Mouse (Mus musculus) midbrain, embryonic 15.5 days (tissue): Measurements from ENCODE around the gene Klhl29. TPM values are rescaled to one million over a fixed set of nuclear protein-coding genes. Genes with fewer than 3 reads are reported as not detected.

Experiments used
- ATAC-seq: fragments of 200-750 bp; cut with Nextera tagmentation; replicated peaks from 2 replicates; pipeline ENCODE4 v1.8.0; 2017; ENCODE audit warnings: moderate TSS enrichment
- H3K27ac ChIP-seq: fragments of 300-500 bp; sonication (generic); 2 replicates; pipeline ENCODE4 v1.5.1; 2015; ENCODE audit warnings: mild to moderate bottlenecking, inconsistent platforms
- H3K27me3 ChIP-seq: fragments of 300-500 bp; sonication (generic); replicated peaks from 2 replicates; pipeline ENCODE4 v1.6.1; 2015; ENCODE audit warnings: inconsistent platforms
- H3K36me3 ChIP-seq: fragments of 300-500 bp; sonication (generic); replicated peaks from 2 replicates; pipeline ENCODE4 v1.6.1; 2015; ENCODE audit warnings: inconsistent platforms
- H3K4me1 ChIP-seq: fragments of 300-500 bp; sonication (generic); 2 replicates; pipeline ENCODE4 v1.6.1; 2015; ENCODE audit warnings: inconsistent platforms
- H3K4me2 ChIP-seq: fragments of 300-500 bp; sonication (generic); 2 replicates; pipeline ENCODE4 v1.6.1; 2015; ENCODE audit warnings: inconsistent platforms, mild to moderate bottlenecking, moderate library complexity
- H3K4me3 ChIP-seq: fragments of 300-500 bp; sonication (generic); 2 replicates; pipeline ENCODE4 v1.5.1; 2015; ENCODE audit warnings: mild to moderate bottlenecking, inconsistent platforms
- H3K9ac ChIP-seq: fragments of 300-500 bp; sonication (generic); 2 replicates; pipeline ENCODE4 v1.6.1; 2015; ENCODE audit warnings: mild to moderate bottlenecking, inconsistent platforms
- H3K9me3 ChIP-seq: fragments of 300-500 bp; sonication (generic); 2 replicates; pipeline ENCODE4 v1.6.1; 2016; ENCODE audit warnings: inconsistent platforms
- WGBS: fragments of 180-500 bp; shearing (Covaris S2); methylation state at CpG from one replicate; pipeline ENCODE4 v1.1.7; 2015; ENCODE audit warnings: mixed read lengths; 5-methylcytosine and 5-hydroxymethylcytosine counted together
- polyA plus RNA-seq: library from polyadenylated mRNA; unstranded; fragments of >200 nt; fragmentation: Nextera tagmentation; extraction: Ambion mirVana; gene quantifications from 2 replicates; pipeline ENCODE4 v1.2.1, GENCODE M21; 2015

Klhl29 gene
- polyA plus RNA-seq, result 4.8 and 5.2 TPM in 2 replicates

DNA sequence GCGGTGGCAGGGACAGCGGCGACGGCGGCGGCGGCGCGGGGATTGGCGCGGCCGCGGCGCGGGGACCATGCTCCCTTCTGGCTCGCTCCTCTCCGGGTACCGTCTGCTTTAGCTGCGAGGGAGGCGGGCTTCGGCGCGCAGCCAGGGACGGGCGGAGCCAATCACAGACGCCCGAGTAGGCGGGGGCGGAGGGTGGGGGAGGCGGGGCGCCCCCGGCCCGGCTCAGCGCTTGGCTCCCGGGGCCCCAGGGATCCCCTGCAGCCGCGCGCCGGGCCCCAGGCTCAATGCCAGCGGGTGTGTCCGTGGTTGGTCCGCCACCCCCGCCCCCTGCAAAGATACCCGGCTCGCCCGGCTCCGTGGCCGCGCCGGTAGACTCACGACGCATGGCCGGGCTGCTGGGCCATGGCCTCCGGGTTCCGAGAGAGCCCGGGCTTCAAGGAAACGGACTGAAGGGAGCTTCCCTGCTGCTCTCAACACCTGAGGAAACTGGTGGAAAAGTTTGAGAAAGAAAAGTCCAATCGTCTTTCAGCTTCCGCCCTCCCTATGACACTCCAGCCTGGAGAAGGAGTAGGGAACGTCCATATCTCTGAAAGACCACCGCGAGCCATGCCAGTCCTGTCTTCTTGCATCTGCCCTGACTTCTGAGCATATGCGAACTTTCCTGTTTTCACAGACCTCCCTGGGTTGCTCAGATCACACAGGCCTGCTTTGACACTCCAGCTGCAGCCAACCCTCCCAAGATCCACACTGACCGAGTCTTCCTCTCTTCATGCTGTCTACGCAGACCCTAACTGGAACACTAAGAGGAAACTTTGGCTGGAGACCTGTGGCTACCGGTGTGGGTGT is at the start of gene Klhl29:
Gene Klhl29 (minus strand): TSS at position 67 of the 846 bp plus-strand sequence.
- Histone ChIP-seq H3K9me3 (no peaks in the 10 kb centered on the region), H3K9ac (peak within 1 kb of the TSS; percentile 88), H3K4me2 (peak within 1 kb of the TSS; percentile 86), H3K4me3 (peak within 1 kb of the TSS; percentile 98), H3K27ac (peak within 1 kb of the TSS; percentile 95), H3K27me3 (no peaks in the 10 kb centered on the region), H3K36me3 (no peaks in the 10 kb centered on the region), H3K4me1 (peaks cover 31% of the 10 kb centered on the region)
- WGBS, result under 1% methylated on average over 62 of the region's 66 CpGs
- ATAC-seq, result peak; percentile 94

- Histone ChIP-seq H3K27me3 (no peaks in the 10 kb centered on the region), H3K27ac (no peak overlapping the region), H3K36me3 (no peaks in the 10 kb centered on the region), H3K4me2 (no peak overlapping the region), H3K9ac (no peak overlapping the region), H3K4me3 (no peak overlapping the region), H3K4me1 (no peaks in the 10 kb centered on the region), H3K9me3 (no peaks in the 10 kb centered on the region)
- 62% methylated on average over 4 of the region's 4 CpGs for WGBS
- no peak for ATAC-seq
These were observed 49.8 kb upstream of the Klhl29 start for GRCm38 (mm10) chr12:5425276-5425675.

GRCm38 (mm10) chr12:5415806-5416205 is 40.3 kb upstream of the Klhl29 start:
- Histone ChIP-seq H3K4me1 (peaks cover 16% of the 10 kb centered on the region), H3K4me3 (no peak overlapping the region), H3K9ac (no peak overlapping the region), H3K36me3 (no peaks in the 10 kb centered on the region), H3K27ac (0 out of 2 replicates have a peak overlapping the region, but pooled peaks have one; percentile 9), H3K27me3 (no peaks in the 10 kb centered on the region), H3K9me3 (no peaks in the 10 kb centered on the region), H3K4me2 (peak overlapping the region; percentile 11; the same call in 1 of the 2 replicates)
- ATAC-seq, result no peak
- WGBS, result 3% methylated on average over 3 of the region's 3 CpGs

DNA sequence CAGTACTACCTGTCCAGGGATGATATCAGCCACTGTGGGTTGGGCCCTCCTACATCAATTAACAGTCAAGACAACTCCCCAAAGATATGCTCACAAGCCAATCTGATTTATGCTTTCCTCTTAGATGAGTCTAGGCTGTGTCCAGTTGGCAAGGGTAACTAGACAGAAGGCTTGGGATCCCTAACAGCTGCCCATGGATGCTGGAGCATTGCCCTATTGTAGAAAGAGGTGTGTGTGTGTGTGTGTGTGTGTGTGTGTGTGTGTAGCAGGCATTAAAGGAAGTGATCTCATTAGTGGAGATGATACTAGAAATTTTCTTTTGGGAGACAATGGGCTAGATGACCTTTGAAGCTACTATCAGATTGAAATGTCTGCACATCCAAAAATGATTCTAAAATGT is 38.5 kb upstream of the Klhl29 start:
- H3K9ac ChIP-seq, result no peak overlapping the region
- no peak overlapping the region for H3K4me2 ChIP-seq
- no peak overlapping the region for H3K4me3 ChIP-seq
- H3K9me3 ChIP-seq, result no peaks in the 10 kb centered on the region
- H3K4me1 ChIP-seq, result peaks cover 20% of the 10 kb centered on the region
- ATAC-seq, result no peak
- no peaks in the 10 kb centered on the region for H3K36me3 ChIP-seq
- no peak overlapping the region for H3K27ac ChIP-seq
- no peaks in the 10 kb centered on the region for H3K27me3 ChIP-seq

DNA sequence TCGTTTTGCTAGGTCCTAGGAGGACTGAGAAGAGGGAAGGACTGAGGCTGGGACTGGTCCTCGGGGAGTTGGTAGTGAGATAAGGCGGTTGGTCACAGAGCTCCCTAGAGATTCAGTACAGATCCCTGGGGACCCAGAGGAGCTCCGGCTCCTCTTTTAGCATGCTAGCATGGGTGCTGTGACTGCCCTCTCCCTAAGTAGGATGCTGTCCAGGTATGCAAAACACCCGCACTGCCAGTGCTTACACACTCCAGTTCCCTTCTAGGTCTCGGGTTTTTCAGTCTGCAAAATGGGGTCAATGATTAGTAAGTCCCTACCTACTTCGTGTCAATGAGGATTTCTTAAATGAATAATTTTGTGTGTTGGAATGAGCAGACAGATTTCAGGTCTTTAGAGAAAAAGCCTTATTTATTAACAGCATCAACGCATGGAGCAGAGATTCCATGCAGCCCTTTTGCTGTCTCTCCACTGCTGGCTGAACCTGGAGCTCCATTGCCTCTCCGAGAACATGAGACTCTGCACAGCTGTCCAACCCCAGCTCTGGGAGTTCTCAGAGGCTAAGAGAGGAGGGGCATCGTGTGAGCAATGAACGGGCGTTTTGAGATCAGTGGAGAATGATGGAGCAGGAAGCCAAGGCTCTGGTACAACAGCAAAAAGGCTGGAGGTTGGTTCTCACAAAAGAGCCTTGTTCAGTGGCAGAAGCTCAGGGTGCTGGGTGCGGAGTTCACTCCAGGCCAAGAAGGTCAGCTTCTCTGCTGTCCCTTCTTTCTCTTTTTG is 36.5 kb upstream of the Klhl29 start:
- H3K27me3 ChIP-seq, result no peaks in the 10 kb centered on the region
- 81% methylated on average over 13 of the region's 13 CpGs for WGBS
- H3K4me2 ChIP-seq, result no peak overlapping the region
- H3K36me3 ChIP-seq, result no peaks in the 10 kb centered on the region
- no peak overlapping the region for H3K9ac ChIP-seq
- H3K4me3 ChIP-seq, result no peak overlapping the region
- H3K9me3 ChIP-seq, result no peaks in the 10 kb centered on the region
- H3K27ac ChIP-seq, result no peak overlapping the region
- H3K4me1 ChIP-seq, result peaks cover 20% of the 10 kb centered on the region
- no peak for ATAC-seq

GRCm38 (mm10) chr12:5411346-5411745 is 35.9 kb upstream of the Klhl29 start:
- Histone ChIP-seq H3K36me3 (no peaks in the 10 kb centered on the region), H3K9ac (no peak overlapping the region), H3K4me2 (no peak overlapping the region), H3K27me3 (no peaks in the 10 kb centered on the region), H3K4me1 (peaks cover 16% of the 10 kb centered on the region), H3K9me3 (no peaks in the 10 kb centered on the region), H3K27ac (no peak overlapping the region), H3K4me3 (no peak overlapping the region)
- 0 out of 2 replicates have a peak, but pooled peaks have one; percentile 7 for ATAC-seq
- WGBS, result 81% methylated on average over 4 of the region's 4 CpGs

DNA sequence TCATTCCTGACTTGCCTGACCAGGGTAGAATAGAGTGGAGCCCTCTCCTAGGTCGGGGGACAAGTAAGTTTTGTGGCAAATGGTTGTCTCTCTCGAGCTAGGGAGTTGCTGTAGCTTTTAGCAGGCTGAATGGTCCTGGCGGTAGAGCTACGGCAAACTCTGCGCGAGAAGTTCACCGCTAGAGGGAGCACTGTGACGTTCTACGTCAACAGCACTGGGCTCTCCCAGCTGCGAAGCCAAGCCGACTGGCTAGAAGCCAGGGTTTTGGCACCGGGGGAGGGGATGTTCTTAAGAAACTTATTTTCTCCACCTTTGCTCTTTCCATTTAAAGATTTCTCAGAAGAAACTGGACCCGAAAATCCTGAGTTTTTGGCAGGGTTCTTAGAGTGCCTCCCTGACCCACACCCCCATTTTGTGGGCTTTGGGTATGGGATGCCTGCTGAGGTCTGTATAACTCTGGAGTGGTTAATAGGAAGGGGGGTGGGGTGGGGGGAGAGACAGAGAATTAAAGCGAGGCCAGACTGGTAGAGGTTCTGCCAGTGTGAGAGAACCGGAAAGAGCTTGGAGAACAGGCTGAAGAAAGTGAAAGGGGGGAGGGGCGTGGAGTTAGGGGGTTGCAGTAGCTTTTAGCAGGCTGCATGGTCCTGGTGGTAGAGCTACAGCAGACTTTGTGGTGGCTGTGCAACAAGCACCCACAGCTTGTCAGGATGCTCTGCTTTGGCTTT is 35.1 kb upstream of the Klhl29 start:
- WGBS, result 8% methylated on average over 16 of the region's 16 CpGs
- no peaks in the 10 kb centered on the region for H3K27me3 ChIP-seq
- H3K4me3 ChIP-seq, result no peak overlapping the region
- H3K9me3 ChIP-seq, result no peaks in the 10 kb centered on the region
- no peak overlapping the region for H3K27ac ChIP-seq
- peak; percentile 92 for ATAC-seq
- H3K36me3 ChIP-seq, result no peaks in the 10 kb centered on the region
- H3K9ac ChIP-seq, result no peak overlapping the region
- H3K4me1 ChIP-seq, result peaks cover 8% of the 10 kb centered on the region
- H3K4me2 ChIP-seq, result peak overlapping the region; percentile 34

GRCm38 (mm10) chr12:5407175-5407574 is 31.7 kb upstream of the Klhl29 start:
- H3K4me3 ChIP-seq, result no peak overlapping the region
- no peak overlapping the region for H3K4me2 ChIP-seq
- H3K27me3 ChIP-seq, result no peaks in the 10 kb centered on the region
- H3K9ac ChIP-seq, result no peak overlapping the region
- H3K36me3 ChIP-seq, result no peaks in the 10 kb centered on the region
- H3K4me1 ChIP-seq, result peaks cover 5% of the 10 kb centered on the region
- no peak overlapping the region for H3K27ac ChIP-seq
- WGBS, result 71% methylated on average over 8 of the region's 8 CpGs
- H3K9me3 ChIP-seq, result no peaks in the 10 kb centered on the region
- no peak for ATAC-seq

DNA sequence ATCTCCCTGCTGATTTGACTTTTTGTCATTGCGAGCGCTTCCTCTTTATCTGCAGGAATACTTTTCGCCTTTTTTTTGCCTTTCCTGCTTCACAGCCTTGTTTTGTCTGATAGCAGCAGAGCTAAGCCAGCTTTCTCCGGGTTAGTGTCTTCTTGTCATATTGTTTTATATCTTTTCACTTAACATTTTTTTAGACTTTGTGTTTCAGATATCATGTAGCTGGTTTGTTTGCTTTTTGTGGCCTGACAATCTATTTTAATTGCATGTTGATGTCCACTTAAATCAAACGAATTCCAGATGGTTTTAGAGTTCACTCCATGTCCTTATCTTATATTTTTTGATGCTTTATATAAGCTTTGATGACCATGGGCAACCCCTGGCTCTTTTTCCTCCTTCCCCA is 21.9 kb upstream of the Klhl29 start:
- H3K4me3 ChIP-seq, result no peak overlapping the region
- no peak for ATAC-seq
- H3K9ac ChIP-seq, result no peak overlapping the region
- WGBS, result 51% methylated on average over 5 of the region's 5 CpGs
- no peak overlapping the region for H3K27ac ChIP-seq
- no peaks in the 10 kb centered on the region for H3K9me3 ChIP-seq
- H3K4me1 ChIP-seq, result no peaks in the 10 kb centered on the region
- no peak overlapping the region for H3K4me2 ChIP-seq
- H3K36me3 ChIP-seq, result no peaks in the 10 kb centered on the region
- H3K27me3 ChIP-seq, result no peaks in the 10 kb centered on the region

- H3K27ac ChIP-seq, result no peak overlapping the region
- no peak overlapping the region for H3K9ac ChIP-seq
- no peak overlapping the region for H3K4me3 ChIP-seq
- WGBS, result 81% methylated on average over 3 of the region's 3 CpGs
- H3K4me2 ChIP-seq, result no peak overlapping the region
- H3K36me3 ChIP-seq, result no peaks in the 10 kb centered on the region
- no peak for ATAC-seq
- no peaks in the 10 kb centered on the region for H3K4me1 ChIP-seq
- H3K9me3 ChIP-seq, result no peaks in the 10 kb centered on the region
- no peaks in the 10 kb centered on the region for H3K27me3 ChIP-seq
These were observed 19.7 kb upstream of the Klhl29 start for GRCm38 (mm10) chr12:5395188-5395587.

DNA sequence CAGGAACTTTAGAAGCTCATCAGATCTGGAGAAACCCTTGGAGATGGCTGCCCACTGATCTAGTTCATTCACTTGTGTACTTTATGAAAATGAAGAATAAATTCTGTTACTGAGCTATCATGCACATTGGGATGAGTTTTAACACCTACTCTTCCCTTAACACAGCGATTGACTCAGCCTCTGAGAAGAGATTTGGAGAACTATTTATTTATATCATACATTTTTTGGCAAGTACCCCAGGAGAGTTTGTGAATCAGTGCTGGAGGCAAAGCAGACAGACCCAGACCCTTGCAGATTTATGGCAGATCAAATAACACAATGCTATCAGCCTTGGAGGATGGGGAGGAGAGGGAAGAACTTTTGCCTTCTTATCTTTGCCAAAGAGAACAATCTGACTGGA is 11.6 kb upstream of the Klhl29 start:
- Histone ChIP-seq H3K36me3 (no peaks in the 10 kb centered on the region), H3K9ac (no peak overlapping the region), H3K9me3 (no peaks in the 10 kb centered on the region), H3K4me2 (no peak overlapping the region), H3K27ac (no peak overlapping the region), H3K27me3 (no peaks in the 10 kb centered on the region), H3K4me1 (no peaks in the 10 kb centered on the region), H3K4me3 (no peak overlapping the region)
- 90% methylated on average over 1 of the region's 1 CpGs for WGBS
- no peak for ATAC-seq

GRCm38 (mm10) chr12:5386688-5387087 is 11.2 kb upstream of the Klhl29 start:
- Histone ChIP-seq H3K27ac (no peak overlapping the region), H3K9me3 (no peaks in the 10 kb centered on the region), H3K9ac (no peak overlapping the region), H3K27me3 (no peaks in the 10 kb centered on the region), H3K4me2 (no peak overlapping the region), H3K4me3 (no peak overlapping the region), H3K4me1 (no peaks in the 10 kb centered on the region), H3K36me3 (no peaks in the 10 kb centered on the region)
- peak; percentile 58; the same call in 1 of the 2 replicates for ATAC-seq
